Mouse (Mus musculus) CD8-positive naive resting alpha-beta T cell, adult 2 months (primary cell): ENCODE results near the gene Ftsj3.

Experiments used
- DNase-seq, 2 experiments: peaks; one replicate each; pipeline ENCODE4 v3.0.0; 2022; ENCODE audit warnings: low read depth in 2 of 2, low spot score in 2 of 2

Ftsj3 gene

GRCm38 (mm10) chr11:106255685-106256451, at the start of gene Ftsj3, which contains the start of gene Psmc5:
Gene Ftsj3 (minus strand): TSS chr11:106256079.
Gene Psmc5 (plus strand): TSS chr11:106256154.
- peak; percentile 96 for DNase-seq

GRCm38 (mm10) chr11:106305348-106306064, 49.6 kb upstream of the Ftsj3 start:
- DNase-seq: no peak

GRCm38 (mm10) chr11:106302634-106303033, 46.8 kb upstream of the Ftsj3 start:
- peak; percentile 47 to 67 for DNase-seq

GRCm38 (mm10) chr11:106301765-106302164, 45.9 kb upstream of the Ftsj3 start, which contains the start of gene Gh:
Gene Gh (minus strand): TSS chr11:106301865.
- DNase-seq: no peak

- no peak for DNase-seq
Measured at GRCm38 (mm10) chr11:106291861-106292260, 36.0 kb upstream of the Ftsj3 start.

GRCm38 (mm10) chr11:106290376-106290775, 34.5 kb upstream of the Ftsj3 start:
- no peak for DNase-seq

GRCm38 (mm10) chr11:106289369-106289768, 33.5 kb upstream of the Ftsj3 start:
- DNase-seq: no peak

- no peak for DNase-seq
Measured at GRCm38 (mm10) chr11:106286987-106287386, 31.1 kb upstream of the Ftsj3 start.

- no peak for DNase-seq
Measured at GRCm38 (mm10) chr11:106286206-106286605, 30.3 kb upstream of the Ftsj3 start.

- DNase-seq: no peak
Measured at GRCm38 (mm10) chr11:106284126-106284525, 28.2 kb upstream of the Ftsj3 start.

GRCm38 (mm10) chr11:106283371-106283770, 27.5 kb upstream of the Ftsj3 start:
- no peak for DNase-seq

GRCm38 (mm10) chr11:106282452-106282851, 26.6 kb upstream of the Ftsj3 start:
- no peak for DNase-seq

GRCm38 (mm10) chr11:106276454-106276853, 20.6 kb upstream of the Ftsj3 start, which contains the start of gene Tcam1:
Gene Tcam1 (plus strand): TSS chr11:106276672.
- DNase-seq: peak; percentile 95 to 98

GRCm38 (mm10) chr11:106274971-106275411, 19.1 kb upstream of the Ftsj3 start:
- no peak for DNase-seq

- DNase-seq: no peak
Measured at GRCm38 (mm10) chr11:106274374-106274773, 18.5 kb upstream of the Ftsj3 start.

GRCm38 (mm10) chr11:106273811-106274210, 17.9 kb upstream of the Ftsj3 start:
- DNase-seq: no peak

GRCm38 (mm10) chr11:106273311-106273684, 17.4 kb upstream of the Ftsj3 start:
- DNase-seq: no peak

- peak; percentile 93 to 97 for DNase-seq
Measured at GRCm38 (mm10) chr11:106272644-106273310, 16.9 kb upstream of the Ftsj3 start, which contains the start of gene Smarcd2. Gene Smarcd2 (minus strand): TSS chr11:106272972.

GRCm38 (mm10) chr11:106271794-106272643, 16.1 kb upstream of the Ftsj3 start:
- peak in 1 of 2 experiments; percentile 11 for DNase-seq

- no peak for DNase-seq
Measured at GRCm38 (mm10) chr11:106271131-106271793, 15.4 kb upstream of the Ftsj3 start.
